Mouse (Mus musculus) left cerebral cortex, postnatal 14 days (tissue): ENCODE measurements around the gene Enox1. TPM values are rescaled to one million over a fixed set of nuclear protein-coding genes. Genes with fewer than 3 reads are reported as not detected.
A peak's percentile ranks its signal among the peaks of the same experiment; 100 is the strongest.

Experiments used
- DNase-seq, 2 experiments: peaks; one replicate each; pipeline ENCODE4 v3.0.0; 2021 to 2022; ENCODE audit warnings: low spot score in 2 of 2, mixed read lengths in 1 of 2
- intact Hi-C: fragments of 180-260 bp; cut with DNase I; formaldehyde crosslinking; loops from one replicate; pipeline ENCODE4 v1.15.1; 2025
- total RNA-seq, 2 experiments: library from RNA; stranded (reverse); gene quantifications; 2 replicates each; pipeline ENCODE4 v1.2.3; 2021

Gene Enox1
- total RNA-seq, 2 experiments from 2014 or later = 50.6 to 51.7 TPM

- intact Hi-C loops = no loop called here
- no peak for DNase-seq
Observed at GRCm38 (mm10) chr14:77581616-77582015, 425.1 kb downstream of the Enox1 start.

- intact Hi-C loops = no loop called here
- peak in 1 of 2 experiments; percentile 43 for DNase-seq
Observed at GRCm38 (mm10) chr14:77584426-77584825, 427.9 kb downstream of the Enox1 start.

GRCm38 (mm10) chr14:77585031-77585800 lies 428.7 kb downstream of the Enox1 start:
- intact Hi-C loops = no loop called here

GRCm38 (mm10) chr14:77586033-77586432 lies 429.5 kb downstream of the Enox1 start:
- intact Hi-C loops = no loop called here
- DNase-seq = no peak

More at GRCm38 (mm10) chr14:77585031-77585800, 428.7 kb downstream of the Enox1 start:
- no peak for DNase-seq

DNA sequence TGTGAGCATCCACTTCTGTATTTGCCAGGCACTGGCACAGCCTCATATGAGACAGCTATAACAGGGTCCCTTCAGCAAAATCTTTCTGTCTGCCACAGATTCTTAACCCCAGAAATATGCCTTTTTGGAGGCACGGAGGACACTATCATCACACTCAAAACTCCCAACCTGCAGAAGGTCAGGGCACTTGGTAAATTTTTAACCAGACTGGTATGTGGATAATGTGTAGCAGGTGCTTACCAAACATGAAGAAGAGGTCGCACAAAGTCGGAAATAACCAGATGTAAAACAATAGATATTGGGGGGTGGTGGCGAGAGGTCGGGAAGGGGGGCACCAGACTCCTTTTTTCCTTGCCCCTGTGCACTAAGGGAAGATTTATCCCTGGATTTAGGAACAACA lies 430.6 kb downstream of the Enox1 start:
- intact Hi-C loops = no loop called here
- DNase-seq = no peak

GRCm38 (mm10) chr14:77593136-77593838 lies 436.7 kb downstream of the Enox1 start:
- intact Hi-C loops = no loop called here
- no peak for DNase-seq

DNA sequence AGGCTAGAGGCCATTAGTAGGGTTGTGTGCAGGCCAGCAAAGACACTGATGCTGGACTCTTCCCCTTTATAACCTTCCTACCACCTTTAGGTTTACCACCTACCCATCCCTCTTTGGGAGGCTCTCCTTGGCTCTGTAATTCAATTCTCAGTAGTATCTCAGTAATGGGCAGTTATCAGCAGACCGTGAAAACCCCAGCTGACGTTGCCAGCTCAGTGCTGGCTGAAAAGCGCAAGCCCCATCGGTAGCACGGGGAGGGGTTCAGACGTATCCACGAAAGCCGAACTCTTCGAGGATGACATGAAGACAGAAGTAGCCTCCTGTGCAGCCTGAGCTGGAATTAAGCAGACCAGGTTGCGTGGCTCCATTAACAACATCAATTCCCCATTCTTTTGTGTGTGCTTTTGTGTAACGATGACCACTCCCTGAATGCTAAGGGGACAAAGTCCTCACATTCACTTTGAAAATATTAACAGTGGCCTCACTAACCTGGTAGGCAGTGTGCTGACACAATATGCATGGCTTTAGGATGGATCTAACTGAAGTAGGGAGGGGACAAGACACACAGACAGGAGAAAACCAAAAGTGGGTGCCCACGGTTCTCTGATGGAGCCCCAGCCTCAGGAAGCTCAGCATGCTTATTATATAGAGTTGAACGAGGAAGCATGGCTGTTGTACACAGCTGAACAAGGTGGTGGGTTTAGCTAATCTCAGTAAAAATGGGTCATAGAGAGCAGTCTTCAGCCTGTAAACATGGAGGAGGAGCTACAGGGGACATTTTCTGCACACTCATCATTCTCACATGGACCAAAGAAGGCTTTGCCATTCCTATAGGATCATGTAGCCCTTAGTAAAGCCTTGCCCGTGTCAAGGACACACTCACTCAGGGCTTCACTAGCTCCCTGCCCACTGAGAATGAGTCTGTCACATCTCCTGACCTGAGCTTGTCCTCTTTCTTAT lies 439.9 kb downstream of the Enox1 start:
- no peak for DNase-seq
- intact Hi-C loops = no loop called here

DNA sequence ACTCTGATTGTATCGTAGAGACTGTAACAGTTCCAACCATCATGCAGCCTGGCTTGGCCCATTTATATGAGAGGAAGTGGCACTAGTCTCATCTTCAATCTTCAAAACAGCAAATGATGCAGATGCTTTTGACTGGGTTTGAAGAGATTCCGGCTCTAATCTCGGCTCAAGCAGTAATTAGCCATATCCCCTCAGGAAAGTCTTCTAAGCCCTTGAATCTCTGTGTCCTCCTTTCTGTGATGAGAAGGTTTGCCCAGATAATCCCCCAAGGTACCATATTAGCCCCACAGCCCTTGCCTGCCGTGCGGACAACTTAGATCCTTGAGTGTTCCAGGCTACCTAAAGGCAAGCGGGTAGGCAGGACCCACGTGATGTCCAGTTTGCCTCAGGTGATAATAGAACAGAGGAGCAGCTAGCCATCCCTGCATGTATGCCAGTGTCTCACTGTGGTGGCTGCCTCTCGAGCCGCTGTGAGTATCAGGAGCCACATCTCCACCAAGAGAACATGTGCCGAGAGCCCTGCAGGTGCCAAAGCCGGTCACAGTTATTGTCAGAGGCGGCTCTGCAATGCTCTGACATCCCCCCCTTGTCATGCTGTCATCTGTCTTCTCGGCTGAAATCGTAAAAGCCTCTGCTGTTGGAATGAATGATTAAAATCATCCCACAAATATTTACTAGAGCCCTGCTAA lies 442.6 kb downstream of the Enox1 start:
- DNase-seq = no peak
- intact Hi-C loops = no loop called here

GRCm38 (mm10) chr14:77600773-77601172 lies 444.2 kb downstream of the Enox1 start:
- intact Hi-C loops = no loop called here
- DNase-seq = no peak

- no peak for DNase-seq
- intact Hi-C loops = no loop called here
Observed at GRCm38 (mm10) chr14:77601446-77601845, 444.9 kb downstream of the Enox1 start.

DNA sequence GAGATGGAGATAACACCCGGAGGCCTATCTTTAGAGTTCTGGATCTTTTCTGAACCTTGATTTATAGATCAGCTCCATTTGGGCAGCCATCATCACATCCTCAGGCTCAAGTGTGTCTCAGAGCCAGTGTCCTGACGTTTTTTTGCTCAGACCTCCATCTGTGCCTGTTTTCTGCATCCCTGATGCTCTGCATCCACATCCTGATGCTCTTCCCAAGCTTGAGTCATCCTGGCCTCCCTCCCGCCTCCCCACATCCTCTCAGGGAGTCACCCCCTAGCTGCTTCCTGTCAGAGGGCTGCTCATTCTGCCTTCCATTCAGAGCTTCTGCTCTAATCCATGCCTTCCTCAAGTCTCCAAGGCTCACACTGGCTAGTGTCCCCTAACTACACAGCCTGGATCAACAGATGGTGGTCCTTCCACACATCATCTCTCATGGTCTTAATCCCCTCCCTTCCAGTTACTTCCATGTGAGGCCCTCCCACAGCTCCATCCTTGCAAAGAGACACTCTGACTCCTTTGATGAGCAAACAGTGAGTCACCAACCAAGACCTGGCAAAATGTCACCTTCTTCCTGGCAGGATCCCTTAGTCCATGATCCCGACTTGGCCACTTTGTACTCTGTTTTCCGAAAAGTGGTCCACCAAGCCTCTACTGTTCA lies 451.7 kb downstream of the Enox1 start:
- intact Hi-C loops = no loop called here
- no peak for DNase-seq

- intact Hi-C loops = no loop called here
- DNase-seq = no peak
Observed at GRCm38 (mm10) chr14:77615201-77615600, 458.6 kb downstream of the Enox1 start.

DNA sequence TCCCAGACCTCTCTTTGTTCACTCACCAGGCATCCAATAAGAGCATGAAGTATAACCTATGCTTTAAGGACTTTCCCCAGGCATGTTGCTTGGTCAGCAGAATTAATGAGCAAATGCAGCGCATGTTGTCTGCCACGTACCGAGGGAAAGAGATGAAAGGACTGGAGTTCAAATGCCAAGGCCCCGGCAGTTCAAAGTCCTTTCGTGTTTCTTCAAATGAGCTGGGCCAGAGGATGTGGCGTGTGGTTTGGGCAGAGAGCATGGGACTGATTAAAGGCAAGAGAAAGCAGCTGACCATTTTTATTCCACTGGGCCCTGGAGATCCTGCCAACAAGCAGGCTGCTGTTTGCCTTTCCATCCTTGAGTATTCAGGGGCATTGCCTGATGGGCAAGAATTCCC lies 460.7 kb downstream of the Enox1 start:
- DNase-seq = no peak
- intact Hi-C loops = no loop called here

DNA sequence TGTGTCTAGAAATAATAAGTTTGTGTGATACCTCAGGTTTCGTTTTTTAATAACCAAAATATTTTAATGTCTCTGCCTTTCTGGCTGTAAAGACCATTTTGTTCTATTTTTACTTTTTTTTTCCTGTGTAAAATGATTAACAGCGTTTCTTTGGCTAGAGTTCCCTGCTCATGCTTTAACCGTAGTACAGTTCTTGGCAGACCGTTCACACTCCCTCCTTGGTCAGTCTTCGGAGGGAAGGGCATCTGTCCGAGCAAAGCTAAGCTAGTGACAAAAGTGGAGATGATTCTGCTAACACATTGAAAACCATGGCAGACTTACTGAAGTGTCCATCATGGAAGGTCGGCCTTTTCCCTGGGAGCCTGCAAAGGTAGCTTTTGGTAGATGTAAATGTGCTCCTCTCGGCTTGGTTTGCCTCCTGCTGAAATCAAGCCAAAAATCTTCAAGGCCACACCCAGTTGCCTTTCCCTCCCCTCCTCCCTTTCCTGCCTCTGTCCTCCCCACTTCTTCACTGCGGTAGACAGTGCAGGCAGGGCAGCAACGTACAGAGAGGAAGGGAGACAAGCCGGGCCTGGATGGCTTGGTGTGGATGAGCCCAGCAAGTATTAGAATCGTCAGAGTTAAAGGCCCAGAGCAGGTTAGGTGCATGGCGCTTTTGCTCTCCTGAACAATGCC lies 461.7 kb downstream of the Enox1 start:
- intact Hi-C loops = no loop called here

GRCm38 (mm10) chr14:77621473-77622264 lies 465.1 kb downstream of the Enox1 start:
- DNase-seq = peak; percentile 50 to 81
- intact Hi-C loops = no loop called here

More for the DNA sequence above, 461.7 kb downstream of the Enox1 start:
- no peak for DNase-seq

DNA sequence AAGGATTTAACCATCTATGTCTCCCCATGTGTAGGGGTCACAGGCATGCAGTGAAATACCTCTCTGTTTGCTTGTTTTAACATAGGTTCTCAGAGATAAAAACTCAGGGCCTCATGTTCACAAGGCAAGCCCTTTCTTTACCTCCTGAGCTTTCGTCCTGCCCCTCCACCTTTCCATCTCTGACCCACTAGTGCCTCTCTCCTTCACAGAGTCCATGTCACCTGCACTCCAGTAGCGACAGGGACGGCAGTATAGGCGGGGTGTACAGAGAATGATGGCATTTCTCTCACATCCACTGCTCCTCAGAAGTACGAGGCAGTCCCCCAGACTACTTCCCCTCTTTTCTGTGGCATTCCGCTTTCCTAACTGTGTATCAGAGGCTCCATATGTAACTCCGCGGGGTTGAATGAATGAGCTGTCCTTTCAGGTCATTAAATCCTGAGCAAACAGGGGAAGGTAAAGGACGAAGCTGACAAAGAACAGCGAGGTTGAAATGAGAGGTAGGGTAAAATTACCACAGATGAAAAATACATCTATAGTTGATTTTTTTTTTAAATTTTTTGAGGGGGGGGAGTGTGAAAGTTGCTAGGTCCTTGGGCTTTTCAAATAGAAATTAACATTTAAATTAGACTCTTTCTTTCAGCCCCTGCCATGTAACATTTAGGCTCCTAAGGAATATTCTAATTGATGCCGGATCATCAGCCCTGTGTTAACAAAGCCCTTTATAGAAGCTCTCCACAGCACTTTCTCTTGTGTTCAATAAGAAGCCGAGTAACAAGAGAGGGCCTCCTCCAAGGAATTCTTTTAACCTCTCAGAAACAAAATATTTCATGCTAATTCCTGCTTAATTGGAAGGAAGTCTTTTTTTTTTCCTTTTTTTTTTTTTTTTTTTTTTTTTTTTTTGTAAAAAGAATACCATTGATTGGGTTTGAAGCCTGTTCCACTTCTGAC lies 470.3 kb downstream of the Enox1 start:
- DNase-seq = no peak
- intact Hi-C loops = no loop called here
